Mouse (Mus musculus) heart, postnatal 36 days (tissue): Measurements from ENCODE around the gene Nlrp4e. TPM values are rescaled to one million over a fixed set of nuclear protein-coding genes. Genes with fewer than 3 reads are reported as not detected.
"Not testable (repeated sequence)": the region's sequence is repeated elsewhere in the genome, so short reads cannot be mapped to it uniquely, and the experiment has no call there.

Source experiments
- DNase-seq, 2 experiments: peaks; one replicate each; pipeline ENCODE4 v3.0.0; 2021 to 2022
- intact Hi-C: fragments of 180-260 bp; cut with DNase I; formaldehyde crosslinking; loops from one replicate; pipeline ENCODE4 v1.15.1; 2025
- microRNA-seq, 2 experiments: library from miRNA; unstranded; fragments of <30 nt; microRNA quantifications; one replicate each; pipeline ENCODE4 v1.2.0; 2021; ENCODE audit warnings: borderline number of aligned reads in 2 of 2
- total RNA-seq, 2 experiments: library from RNA; stranded (reverse); gene quantifications; 2 replicates each; pipeline ENCODE4 v1.2.3; 2021

Gene Nlrp4e
- total RNA-seq, result not detected

GRCm38 (mm10) chr7:23300892-23301291 lies at the start of gene Nlrp4e:
Gene Nlrp4e (plus strand): TSS chr7:23301192.
- intact Hi-C loops, DNase-seq: not testable (repeated sequence)

- DNase-seq, intact Hi-C loops: not testable (repeated sequence)
These were observed 49.4 kb upstream of the Nlrp4e start, which contains the start of gene Vmn1r166 for GRCm38 (mm10) chr7:23251582-23251981. Gene Vmn1r166 (minus strand): TSS chr7:23251682.

- intact Hi-C loops, DNase-seq: not testable (repeated sequence)
These were observed 22.2 kb upstream of the Nlrp4e start, which contains the start of gene Gm6902 for GRCm38 (mm10) chr7:23278800-23279199. Gene Gm6902 (minus strand): TSS chr7:23278900.

- DNase-seq, intact Hi-C loops: not testable (repeated sequence)
These were observed 57.3 kb downstream of the Nlrp4e start for GRCm38 (mm10) chr7:23358311-23358710.

DNA sequence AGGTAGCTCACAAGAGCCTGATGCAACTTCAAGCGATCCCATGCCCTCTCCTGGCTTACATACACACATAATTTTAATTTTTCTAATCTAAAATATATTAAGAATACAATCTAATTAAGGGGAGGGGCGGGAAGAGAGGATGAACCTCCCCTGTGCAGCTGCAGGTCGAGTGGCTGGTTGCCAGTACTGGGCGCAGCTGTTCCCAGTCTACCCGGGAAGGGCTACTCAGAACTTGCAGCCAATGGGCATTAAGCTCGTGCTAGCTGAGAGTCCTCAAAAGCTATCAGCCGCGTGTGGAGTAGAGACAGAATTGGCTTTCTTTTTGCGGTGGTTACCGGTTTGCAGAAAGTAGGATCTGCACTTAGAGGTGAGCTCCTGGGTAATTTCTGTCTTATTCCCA lies 84.6 kb downstream of the Nlrp4e start, which contains the start of gene Nlrp5:
Nlrp5 (plus strand) TSS at position 301 of the 400 bp plus-strand sequence.
- intact Hi-C loops, result no loop called here
- no peak for DNase-seq

Small RNAs within 50 kb of the gene (microRNA-seq; reads per million reads assigned to microRNA genes)
- gene Gm25196, result 0 reads per million in 2 experiments

Other genes with a start within 250 kb of the Nlrp4e start
- not detected for gene Vmn1r163, start 245.7 kb upstream of the Nlrp4e start, total RNA-seq
- gene Gm8720, start 233.7 kb upstream of the Nlrp4e start, total RNA-seq, result not detected
- not detected for gene Gm10662, start 156.7 kb upstream of the Nlrp4e start, total RNA-seq
- gene Vmn1r165, start 83.9 kb upstream of the Nlrp4e start, total RNA-seq, result not detected
- not detected for gene Vmn1r166, start 49.5 kb upstream of the Nlrp4e start, total RNA-seq
- not detected for gene Gm6902, start 22.3 kb upstream of the Nlrp4e start, total RNA-seq
- gene Nlrp5, start 84.7 kb downstream of the Nlrp4e start, total RNA-seq, result under 1 TPM in 1 of 2 experiments, not detected in 1; 0.22 TPM
- gene Vmn1r167, start 206.0 kb downstream of the Nlrp4e start, total RNA-seq, result not detected
- gene Vmn1r168, start 238.5 kb downstream of the Nlrp4e start, total RNA-seq, result not detected